Mouse (Mus musculus): ENCODE measurements around the gene Esr1. TPM values are rescaled to one million over a fixed set of nuclear protein-coding genes. Genes with fewer than 3 reads are reported as not detected.

The Esr1 gene
- polyA plus RNA-seq, 1 experiment from 2014 or later: 0.77 TPM

GRCm38 (mm10) chr10:4624581-4624980 lies 13.2 kb downstream of the Esr1 start:
- TF ChIP-seq CTCF (IDR thresholded peaks at IDR 0.05; ENCODE audit: low read depth): no peak
- H3K4me2 ChIP-seq (replicated peaks; ENCODE audit: low read depth): no peak overlapping the region
- H3K27ac ChIP-seq (ENCODE audit: low read depth, low read length): no peak overlapping the region
- no peak overlapping the region for H3K4me3 ChIP-seq (ENCODE audit: low read depth, low read length)
- no peaks in the 10 kb centered on the region for H3K9me3 ChIP-seq (ENCODE audit: control insufficient read depth)
- 59% methylated on average over 4 of the region's 4 CpGs for WGBS
- no peaks in the 10 kb centered on the region for H3K36me3 ChIP-seq (ENCODE audit: control insufficient read depth, insufficient read depth)
- no peaks in the 10 kb centered on the region for H3K4me1 ChIP-seq (replicated peaks; ENCODE audit: control insufficient read depth, insufficient read depth, low read length)
- ATAC-seq: no peak
- no peak overlapping the region for H3K9ac ChIP-seq (ENCODE audit: low read depth, low read length)
- H3K27me3 ChIP-seq (replicated peaks; ENCODE audit: control insufficient read depth, insufficient read depth, low read length): no peaks in the 10 kb centered on the region

- H3K9me3 ChIP-seq (ENCODE audit: control insufficient read depth): no peaks in the 10 kb centered on the region
- H3K27me3 ChIP-seq (replicated peaks; ENCODE audit: control insufficient read depth, insufficient read depth, low read length): no peaks in the 10 kb centered on the region
- no peak overlapping the region for H3K27ac ChIP-seq (ENCODE audit: low read depth, low read length)
- no peaks in the 10 kb centered on the region for H3K4me1 ChIP-seq (replicated peaks; ENCODE audit: control insufficient read depth, insufficient read depth, low read length)
- no peak overlapping the region for H3K4me3 ChIP-seq (ENCODE audit: low read depth, low read length)
- WGBS: 42% methylated on average over 6 of the region's 6 CpGs
- no peak for TF ChIP-seq CTCF (IDR thresholded peaks at IDR 0.05; ENCODE audit: low read depth)
- no peak overlapping the region for H3K9ac ChIP-seq (ENCODE audit: low read depth, low read length)
- no peak for ATAC-seq
- H3K4me2 ChIP-seq (replicated peaks; ENCODE audit: low read depth): no peak overlapping the region
- H3K36me3 ChIP-seq (ENCODE audit: control insufficient read depth, insufficient read depth): no peaks in the 10 kb centered on the region
Measured at GRCm38 (mm10) chr10:4625300-4625699, 13.9 kb downstream of the Esr1 start.

GRCm38 (mm10) chr10:4626432-4626831 lies 15.0 kb downstream of the Esr1 start:
- Histone ChIP-seq H3K27ac (ENCODE audit: low read depth, low read length) (no peak overlapping the region), H3K9me3 (ENCODE audit: control insufficient read depth) (no peaks in the 10 kb centered on the region), H3K36me3 (ENCODE audit: control insufficient read depth, insufficient read depth) (no peaks in the 10 kb centered on the region), H3K9ac (ENCODE audit: low read depth, low read length) (no peak overlapping the region), H3K27me3 (replicated peaks; ENCODE audit: control insufficient read depth, insufficient read depth, low read length) (no peaks in the 10 kb centered on the region), H3K4me2 (replicated peaks; ENCODE audit: low read depth) (no peak overlapping the region), H3K4me3 (ENCODE audit: low read depth, low read length) (no peak overlapping the region), H3K4me1 (replicated peaks; ENCODE audit: control insufficient read depth, insufficient read depth, low read length) (no peaks in the 10 kb centered on the region)
- 84% methylated on average over 7 of the region's 7 CpGs for WGBS
- TF ChIP-seq CTCF (IDR thresholded peaks at IDR 0.05; ENCODE audit: low read depth): peak; percentile 51
- no peak for ATAC-seq

- no peaks in the 10 kb centered on the region for H3K27me3 ChIP-seq (replicated peaks; ENCODE audit: control insufficient read depth, insufficient read depth, low read length)
- H3K4me3 ChIP-seq (ENCODE audit: low read depth, low read length): no peak overlapping the region
- no peak overlapping the region for H3K27ac ChIP-seq (ENCODE audit: low read depth, low read length)
- TF ChIP-seq CTCF (IDR thresholded peaks at IDR 0.05; ENCODE audit: low read depth): no peak
- H3K9me3 ChIP-seq (ENCODE audit: control insufficient read depth): no peaks in the 10 kb centered on the region
- no peak overlapping the region for H3K9ac ChIP-seq (ENCODE audit: low read depth, low read length)
- ATAC-seq: no peak
- H3K4me2 ChIP-seq (replicated peaks; ENCODE audit: low read depth): no peak overlapping the region
- no peaks in the 10 kb centered on the region for H3K36me3 ChIP-seq (ENCODE audit: control insufficient read depth, insufficient read depth)
- no peaks in the 10 kb centered on the region for H3K4me1 ChIP-seq (replicated peaks; ENCODE audit: control insufficient read depth, insufficient read depth, low read length)
- WGBS: 94% methylated on average over 8 of the region's 8 CpGs
Measured at GRCm38 (mm10) chr10:4626996-4627395, 15.6 kb downstream of the Esr1 start.

- H3K4me1 ChIP-seq (replicated peaks; ENCODE audit: control insufficient read depth, insufficient read depth, low read length): no peaks in the 10 kb centered on the region
- WGBS: 78% methylated on average over 9 of the region's 9 CpGs
- no peak overlapping the region for H3K4me2 ChIP-seq (replicated peaks; ENCODE audit: low read depth)
- no peak overlapping the region for H3K9ac ChIP-seq (ENCODE audit: low read depth, low read length)
- H3K36me3 ChIP-seq (ENCODE audit: control insufficient read depth, insufficient read depth): no peaks in the 10 kb centered on the region
- no peak for TF ChIP-seq CTCF (IDR thresholded peaks at IDR 0.05; ENCODE audit: low read depth)
- no peaks in the 10 kb centered on the region for H3K9me3 ChIP-seq (ENCODE audit: control insufficient read depth)
- ATAC-seq: no peak
- H3K27ac ChIP-seq (ENCODE audit: low read depth, low read length): no peak overlapping the region
- no peak overlapping the region for H3K4me3 ChIP-seq (ENCODE audit: low read depth, low read length)
- no peaks in the 10 kb centered on the region for H3K27me3 ChIP-seq (replicated peaks; ENCODE audit: control insufficient read depth, insufficient read depth, low read length)
Measured at GRCm38 (mm10) chr10:4627415-4627814, 16.0 kb downstream of the Esr1 start.

- no peaks in the 10 kb centered on the region for H3K4me1 ChIP-seq (replicated peaks; ENCODE audit: control insufficient read depth, insufficient read depth, low read length)
- no peaks in the 10 kb centered on the region for H3K9me3 ChIP-seq (ENCODE audit: control insufficient read depth)
- no peak overlapping the region for H3K9ac ChIP-seq (ENCODE audit: low read depth, low read length)
- H3K27me3 ChIP-seq (replicated peaks; ENCODE audit: control insufficient read depth, insufficient read depth, low read length): no peaks in the 10 kb centered on the region
- TF ChIP-seq CTCF (IDR thresholded peaks at IDR 0.05; ENCODE audit: low read depth): no peak
- ATAC-seq: no peak
- no peak overlapping the region for H3K4me3 ChIP-seq (ENCODE audit: low read depth, low read length)
- no peak overlapping the region for H3K27ac ChIP-seq (ENCODE audit: low read depth, low read length)
- no peaks in the 10 kb centered on the region for H3K36me3 ChIP-seq (ENCODE audit: control insufficient read depth, insufficient read depth)
- no peak overlapping the region for H3K4me2 ChIP-seq (replicated peaks; ENCODE audit: low read depth)
Measured at GRCm38 (mm10) chr10:4629314-4629713, 17.9 kb downstream of the Esr1 start.

- Histone ChIP-seq H3K27me3 (replicated peaks; ENCODE audit: control insufficient read depth, insufficient read depth, low read length) (no peaks in the 10 kb centered on the region), H3K9me3 (ENCODE audit: control insufficient read depth) (no peaks in the 10 kb centered on the region), H3K27ac (ENCODE audit: low read depth, low read length) (no peak overlapping the region), H3K4me3 (ENCODE audit: low read depth, low read length) (no peak overlapping the region), H3K36me3 (ENCODE audit: control insufficient read depth, insufficient read depth) (no peaks in the 10 kb centered on the region), H3K4me2 (replicated peaks; ENCODE audit: low read depth) (peak overlapping the region; percentile 30), H3K4me1 (replicated peaks; ENCODE audit: control insufficient read depth, insufficient read depth, low read length) (no peaks in the 10 kb centered on the region), H3K9ac (ENCODE audit: low read depth, low read length) (no peak overlapping the region)
- 64% methylated on average over 11 of the region's 11 CpGs for WGBS
- ATAC-seq: peak; percentile 63
- TF ChIP-seq CTCF (IDR thresholded peaks at IDR 0.05; ENCODE audit: low read depth): no peak
Measured at GRCm38 (mm10) chr10:4632211-4632704, 20.9 kb downstream of the Esr1 start.

Measured in intestine, postnatal 0 days (tissue).